Mouse (Mus musculus) liver, embryonic 14.5 days (tissue): ENCODE measurements around the gene Pdxp. TPM values are rescaled to one million over a fixed set of nuclear protein-coding genes. Genes with fewer than 3 reads are reported as not detected.

Source experiments
- ATAC-seq: fragments of 200-750 bp; cut with Nextera tagmentation; 2 replicates; pipeline ENCODE4 v1.8.0; 2017; ENCODE audit warnings: moderate number of reproducible peaks, mild to moderate bottlenecking, moderate library complexity; ENCODE audit not compliant: insufficient read depth
- DNase-seq, 3 experiments: peaks; one replicate each; pipeline ENCODE4 v3.0.0-alpha.2; 2012 to 2013; ENCODE audit warnings: low read depth in 3 of 3, low spot score in 3 of 3
- H3K27ac ChIP-seq: fragments of 300-500 bp; sonication (generic); 2 replicates; pipeline ENCODE4 v1.5.1; 2014; ENCODE audit warnings: moderate library complexity, mild to moderate bottlenecking, control low read depth, inconsistent platforms
- H3K27me3 ChIP-seq: fragments of 300-500 bp; sonication (generic); 2 replicates; pipeline ENCODE4 v1.6.1; 2014; ENCODE audit warnings: mild to moderate bottlenecking, low read length, moderate library complexity; ENCODE audit not compliant: control insufficient read depth, insufficient read depth
- H3K36me3 ChIP-seq: fragments of 300-500 bp; sonication (generic); replicated peaks from 2 replicates; pipeline ENCODE4 v1.6.1; 2014; ENCODE audit warnings: low read depth; ENCODE audit not compliant: control insufficient read depth, insufficient read depth
- H3K4me1 ChIP-seq, 2 experiments: fragments of 200-500 bp in 1 of 2; fragments of 300-500 bp in 1 of 2; sonication (generic) in 1 of 2; replicated peaks; 2 replicates each; pipeline ENCODE4 v1.6.1; 2012 to 2014; ENCODE audit warnings: antibody characterized with exemption in 1 of 2, inconsistent platforms in 1 of 2, low read length in 1 of 2; ENCODE audit not compliant: control insufficient read depth in 2 of 2, insufficient read depth in 2 of 2
- H3K4me2 ChIP-seq: fragments of 300-500 bp; sonication (generic); 2 replicates; pipeline ENCODE4 v1.6.1; 2014; ENCODE audit warnings: low read depth, mild to moderate bottlenecking, control low read depth, moderate library complexity
- H3K4me3 ChIP-seq, 2 experiments: fragments of 200-500 bp in 1 of 2; fragments of 300-500 bp in 1 of 2; sonication (generic) in 1 of 2; 2 replicates each; pipeline ENCODE4 v1.5.1; 2012 to 2014; ENCODE audit warnings: low read depth in 2 of 2, low read length in 2 of 2, mild to moderate bottlenecking in 2 of 2, control low read depth in 1 of 2, inconsistent platforms in 1 of 2, moderate library complexity in 1 of 2; ENCODE audit not compliant: insufficient read depth in 1 of 2
- H3K9ac ChIP-seq: fragments of 300-500 bp; sonication (generic); replicated peaks from 2 replicates; pipeline ENCODE4 v1.6.1; 2014; ENCODE audit warnings: mild to moderate bottlenecking, control low read depth, moderate library complexity
- H3K9me3 ChIP-seq: fragments of 300-500 bp; sonication (generic); 2 replicates; pipeline ENCODE4 v1.6.1; 2016; ENCODE audit warnings: low read length, mixed read lengths; ENCODE audit not compliant: control insufficient read depth
- CTCF ChIP-seq: IDR thresholded peaks from 2 replicates; pipeline ENCODE4 v1.5.1; 2016; ENCODE audit warnings: antibody characterized with exemption, low read depth, control low read depth
- EP300 ChIP-seq: IDR thresholded peaks from 2 replicates; pipeline ENCODE4 v1.6.1; 2016; ENCODE audit warnings: antibody characterized with exemption, low read depth
- WGBS: fragments of 180-500 bp; shearing (Covaris S2); extraction: QIAGEN DNeasy Blood & Tissue Kit; methylation state at CpG from one replicate; pipeline ENCODE4 v1.1.7; 2014; ENCODE audit not compliant: insufficient replicate concordance; 5-methylcytosine and 5-hydroxymethylcytosine counted together
- polyA plus RNA-seq, 2 experiments: library from polyadenylated mRNA; depleted of rRNA in 1 of 2; stranded (reverse) in 1 of 2; unstranded in 1 of 2; fragments of >200 nt; fragmentation: Nextera tagmentation in 1 of 2; extraction: Ambion mirVana in 1 of 2; gene quantifications; 2 replicates each; pipeline versions ENCODE4 v1.2.1 to v1.2.3; 2012 to 2014

The Pdxp gene
- polyA plus RNA-seq, 2 experiments: 6.4 to 9.3 TPM

- Histone ChIP-seq H3K27ac (peak within 1 kb of the TSS; percentile 98), H3K9me3 (no peaks in the 10 kb centered on the region), H3K36me3 (no peaks in the 10 kb centered on the region; the same call in 1 of the 2 replicates), H3K27me3 (no peaks in the 10 kb centered on the region), H3K4me2 (peak within 1 kb of the TSS; percentile 75), H3K9ac (peak within 1 kb of the TSS; percentile 49), H3K4me3 (peak within 1 kb of the TSS; percentile 66 to 77), H3K4me1 (peaks cover 65 to 67% of the 10 kb centered on the region in 2 experiments)
- peak; percentile 39 for ATAC-seq
- WGBS: 6% methylated on average over 20 of the region's 20 CpGs
- TF ChIP-seq EP300 (no peak), CTCF (no peak)
- peak; percentile 65 to 76 (median 74) for DNase-seq
Observed at GRCm38 (mm10) chr15:78926021-78926919, 12.6 kb downstream of the Pdxp start, which contains the start of gene Lgals1. TSS of gene Lgals1 (plus strand) at chr15:78926725.

GRCm38 (mm10) chr15:78927021-78927787 is 13.5 kb downstream of the Pdxp start:
- no peak for DNase-seq
- TF ChIP-seq CTCF: no peak
- TF ChIP-seq EP300: no peak

GRCm38 (mm10) chr15:78927788-78928457 is 14.2 kb downstream of the Pdxp start:
- under 1% methylated on average over 29 of the region's 35 CpGs for WGBS
- Histone ChIP-seq H3K9ac (peak overlapping the region; percentile 49), H3K27ac (peak overlapping the region; percentile 10), H3K9me3 (no peaks in the 10 kb centered on the region), H3K4me2 (peak overlapping the region; percentile 75), H3K27me3 (no peaks in the 10 kb centered on the region), H3K4me1 (peaks cover 51 to 52% of the 10 kb centered on the region in 2 experiments), H3K4me3 (peak overlapping the region; percentile 66 to 77), H3K36me3 (no peaks in the 10 kb centered on the region; the same call in 1 of the 2 replicates)
- ATAC-seq (peak; percentile 17; the same call in 1 of the 2 replicates), DNase-seq (peak in 1 of 3 experiments; percentile 66)
- TF ChIP-seq EP300 (no peak), CTCF (0 out of 2 replicates have a peak, but pooled peaks have one; percentile 3)

More at GRCm38 (mm10) chr15:78927021-78927787, 13.5 kb downstream of the Pdxp start:
- ATAC-seq: no peak
- H3K27me3 ChIP-seq: no peaks in the 10 kb centered on the region
- peak overlapping the region; percentile 66 to 77 for H3K4me3 ChIP-seq
- H3K9me3 ChIP-seq: no peaks in the 10 kb centered on the region
- WGBS: 6% methylated on average over 15 of the region's 15 CpGs
- H3K27ac ChIP-seq: peak overlapping the region; percentile 10
- H3K9ac ChIP-seq: peak overlapping the region; percentile 49
- peak overlapping the region; percentile 75 for H3K4me2 ChIP-seq
- peaks cover 58 to 60% of the 10 kb centered on the region in 2 experiments for H3K4me1 ChIP-seq
- no peaks in the 10 kb centered on the region; the same call in 1 of the 2 replicates for H3K36me3 ChIP-seq

- Histone ChIP-seq H3K36me3 (no peaks in the 10 kb centered on the region; the same call in 1 of the 2 replicates), H3K9me3 (no peaks in the 10 kb centered on the region), H3K9ac (peak overlapping the region; percentile 49), H3K27me3 (no peaks in the 10 kb centered on the region), H3K4me3 (no peak overlapping the region; a peak in 1 of 4 replicates), H3K4me1 (peaks cover 46 to 48% of the 10 kb centered on the region in 2 experiments), H3K4me2 (peak overlapping the region; percentile 75), H3K27ac (peak overlapping the region; percentile 64)
- ATAC-seq (no peak), DNase-seq (no peak)
- TF ChIP-seq EP300 (no peak), CTCF (no peak)
- WGBS: 45% methylated on average over 8 of the region's 8 CpGs
Observed at GRCm38 (mm10) chr15:78928539-78928938, 14.8 kb downstream of the Pdxp start.
